Mouse (Mus musculus): Measurements from ENCODE around the gene Ces2h.
"Not testable (repeated sequence)": the region's sequence is repeated elsewhere in the genome, so short reads cannot be mapped to it uniquely, and the experiment has no call there.

DNA sequence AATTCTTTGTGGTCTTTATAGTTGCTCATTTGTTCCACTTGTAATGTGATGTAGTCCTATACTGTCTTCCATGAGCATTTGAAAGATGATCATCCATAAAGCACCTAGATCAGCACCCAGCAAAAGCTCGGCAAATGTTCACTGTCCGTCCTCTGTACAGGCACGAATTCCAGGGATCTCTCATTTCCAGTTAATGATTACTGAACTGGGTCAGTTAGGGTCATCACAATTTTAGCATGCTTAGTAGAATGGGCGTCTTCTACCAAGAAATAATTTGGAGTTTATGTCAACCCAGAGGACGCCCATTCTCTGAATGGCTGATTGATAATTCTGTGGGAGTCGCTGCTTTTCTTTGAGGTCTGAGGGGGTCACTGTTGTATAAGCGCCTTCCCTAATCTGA lies 67.3 kb downstream of the Ces2h start:
- TF ChIP-seq CTCF (IDR thresholded peaks at IDR 0.05; ENCODE audit: control insufficient read depth, insufficient read depth, insufficient replicate concordance, low read depth, low read length); POLR2A (IDR thresholded peaks at IDR 0.05; ENCODE audit: control insufficient read depth, low read depth, low read length): not testable (repeated sequence)

Data from testis, adult 2 months (tissue).